Mouse (Mus musculus) brown adipose tissue, adult 24 weeks (tissue): ENCODE measurements at regions not wholly inside any gene's neighbourhood (a gene's known extent, or its start where the extent isn't known, plus 50 kb on each side); places are given as distances from the start of the nearest gene placed in this dataset.

ENCODE experiments used
- H3K27ac ChIP-seq: fragments of 200-500 bp; replicated peaks from 2 replicates; pipeline ENCODE4 v1.5.1; 2012; ENCODE audit warnings: low read depth, mild to moderate bottlenecking, low read length
- H3K4me1 ChIP-seq: fragments of 200-500 bp; 2 replicates; pipeline ENCODE4 v1.6.1; 2012; ENCODE audit warnings: low read length, mixed read lengths; ENCODE audit not compliant: control insufficient read depth, insufficient read depth, insufficient read length
- H3K4me3 ChIP-seq: fragments of 200-500 bp; 2 replicates; pipeline ENCODE4 v1.5.1; 2012; ENCODE audit warnings: low read depth, mild to moderate bottlenecking, low read length, moderate library complexity; ENCODE audit not compliant: insufficient read depth

- H3K4me3 ChIP-seq = no peak overlapping the region
- no peak overlapping the region for H3K27ac ChIP-seq
- H3K4me1 ChIP-seq = no peaks in the 10 kb centered on the region
These were observed 61.2 kb upstream of the Shb start for GRCm38 (mm10) chr4:45593435-45593991.

GRCm38 (mm10) chr4:45592766-45593165, 60.5 kb upstream of the Shb start:
- Histone ChIP-seq H3K4me3 (no peak overlapping the region), H3K4me1 (no peaks in the 10 kb centered on the region), H3K27ac (no peak overlapping the region)

GRCm38 (mm10) chr4:45591405-45592315, 59.4 kb upstream of the Shb start:
- Histone ChIP-seq H3K4me3 (no peak overlapping the region), H3K27ac (no peak overlapping the region), H3K4me1 (no peaks in the 10 kb centered on the region)

- no peaks in the 10 kb centered on the region for H3K4me1 ChIP-seq
- no peak overlapping the region for H3K27ac ChIP-seq
- H3K4me3 ChIP-seq = no peak overlapping the region
These were observed 58.6 kb upstream of the Shb start for GRCm38 (mm10) chr4:45590836-45591235.

GRCm38 (mm10) chr4:45588322-45588721, 56.1 kb upstream of the Shb start:
- Histone ChIP-seq H3K4me1 (no peaks in the 10 kb centered on the region), H3K27ac (no peak overlapping the region), H3K4me3 (no peak overlapping the region)

GRCm38 (mm10) chr4:45587202-45587601, 54.9 kb upstream of the Shb start:
- no peak overlapping the region for H3K4me3 ChIP-seq
- no peaks in the 10 kb centered on the region for H3K4me1 ChIP-seq
- H3K27ac ChIP-seq = no peak overlapping the region

- H3K27ac ChIP-seq = no peak overlapping the region
- H3K4me1 ChIP-seq = no peaks in the 10 kb centered on the region
- no peak overlapping the region for H3K4me3 ChIP-seq
These were observed 54.0 kb upstream of the Shb start for GRCm38 (mm10) chr4:45586310-45586709.

- Histone ChIP-seq H3K27ac (no peak overlapping the region), H3K4me1 (no peaks in the 10 kb centered on the region), H3K4me3 (no peak overlapping the region)
These were observed 53.0 kb upstream of the Shb start for GRCm38 (mm10) chr4:45585188-45585820.

GRCm38 (mm10) chr4:45583966-45584365, 51.7 kb upstream of the Shb start:
- no peaks in the 10 kb centered on the region for H3K4me1 ChIP-seq
- H3K4me3 ChIP-seq = no peak overlapping the region
- no peak overlapping the region for H3K27ac ChIP-seq

- Histone ChIP-seq H3K27ac (no peak overlapping the region), H3K4me3 (no peak overlapping the region), H3K4me1 (0 out of 2 replicates have a peak, but pooled peaks cover 3% of the 10 kb centered on the region)
These were observed 50.2 kb upstream of the Shb start for GRCm38 (mm10) chr4:45582496-45582895.
